Mouse (Mus musculus) erythroblast, adult 5-6 weeks (primary cell): ENCODE measurements around the gene Mif. TPM values are rescaled to one million over a fixed set of nuclear protein-coding genes. Genes with fewer than 3 reads are reported as not detected.

Source experiments
- ATAC-seq: replicated peaks from 2 replicates; pipeline ENCODE4 v1.8.0; 2016; ENCODE audit warnings: moderate number of reproducible peaks, mild to moderate bottlenecking, moderate TSS enrichment, inconsistent platforms; ENCODE audit not compliant: poor library complexity, low FRiP score, severe bottlenecking
- total RNA-seq, 2 experiments: library from RNA; stranded (forward) in 1 of 2; stranded (reverse) in 1 of 2; fragments of 150-400 nt in 1 of 2; fragments of 200-764, 138-1000 nt in 1 of 2; gene quantifications; 2 replicates each; pipeline versions ENCODE4 v1.2.3 to v1.2.4; 2015 to 2017; ENCODE audit warnings: low replicate concordance in 2 of 2

Mif gene
- total RNA-seq, 2 experiments from 2014 or later = 65.8 to 79.7 TPM

- no peak for ATAC-seq
Observed at GRCm38 (mm10) chr10:75878836-75879235, 18.8 kb upstream of the Mif start.

- no peak for ATAC-seq
Observed at GRCm38 (mm10) chr10:75873543-75874170, 13.6 kb upstream of the Mif start.

GRCm38 (mm10) chr10:75872915-75873542 lies 13.0 kb upstream of the Mif start:
- ATAC-seq = no peak

- no peak for ATAC-seq
Observed at GRCm38 (mm10) chr10:75872025-75872914, 12.2 kb upstream of the Mif start.

DNA sequence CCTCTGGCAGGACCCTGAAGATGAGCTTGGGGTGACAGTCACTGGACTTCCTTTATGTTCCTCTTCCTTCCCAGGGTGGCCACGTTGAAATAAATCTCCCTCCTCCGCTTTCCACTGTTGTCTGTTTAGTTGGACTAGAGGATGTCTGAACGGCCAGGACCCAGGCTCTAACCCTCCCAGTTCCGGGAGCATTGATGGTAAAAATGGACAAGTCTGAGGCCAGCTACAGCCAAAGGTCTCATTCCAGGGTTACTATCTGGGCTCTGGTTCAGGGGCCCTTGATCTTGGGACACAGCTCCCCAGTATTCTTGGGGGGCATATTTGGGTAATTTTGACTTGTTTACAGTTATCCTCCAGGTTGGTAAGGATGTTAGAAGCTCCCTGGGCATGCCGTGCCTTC lies 1.5 kb upstream of the Mif start:
- ATAC-seq = no peak

DNA sequence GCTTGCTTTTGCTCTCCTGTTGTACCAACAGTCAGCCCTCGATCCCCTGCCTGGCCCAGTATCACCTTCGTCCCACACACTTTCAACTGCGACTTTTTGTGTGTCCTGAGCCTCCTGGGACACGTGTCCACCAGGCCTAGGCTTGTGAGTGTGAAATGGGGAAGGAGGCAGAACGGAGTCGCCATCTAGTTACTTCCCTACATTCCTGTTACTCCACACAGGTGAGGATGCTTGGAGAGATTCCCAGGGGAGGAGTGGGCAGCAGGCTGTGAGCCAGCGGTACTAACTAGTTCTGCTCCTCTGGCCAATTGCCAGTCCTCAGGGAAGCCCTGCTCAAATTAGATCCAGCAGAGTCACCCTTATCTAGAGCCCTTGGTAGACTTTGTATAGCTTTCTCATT lies 706 bp upstream of the Mif start:
- ATAC-seq = no peak

GRCm38 (mm10) chr10:75859107-75859746 lies 813 bp downstream of the Mif start:
- no peak for ATAC-seq

DNA sequence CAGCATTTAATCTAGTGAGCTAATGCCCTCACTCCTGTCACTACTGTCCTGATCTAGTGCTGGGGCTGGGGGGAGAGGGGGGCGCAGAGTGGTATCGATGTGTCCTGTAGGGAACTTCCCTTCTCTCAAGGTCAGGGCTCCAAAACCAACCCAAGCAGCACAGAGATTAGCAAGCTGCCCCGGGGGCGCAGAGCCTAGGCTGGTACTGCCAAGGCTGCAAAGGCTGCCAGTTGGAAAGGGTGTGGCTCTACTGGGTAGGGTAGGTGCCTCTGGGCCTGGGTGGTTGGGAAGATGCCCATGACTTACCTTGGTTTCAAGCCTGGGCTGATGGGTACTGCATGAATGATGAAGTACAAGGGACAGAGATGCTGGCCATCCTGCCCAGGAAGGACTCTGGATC lies 2.4 kb downstream of the Mif start:
- no peak for ATAC-seq

DNA sequence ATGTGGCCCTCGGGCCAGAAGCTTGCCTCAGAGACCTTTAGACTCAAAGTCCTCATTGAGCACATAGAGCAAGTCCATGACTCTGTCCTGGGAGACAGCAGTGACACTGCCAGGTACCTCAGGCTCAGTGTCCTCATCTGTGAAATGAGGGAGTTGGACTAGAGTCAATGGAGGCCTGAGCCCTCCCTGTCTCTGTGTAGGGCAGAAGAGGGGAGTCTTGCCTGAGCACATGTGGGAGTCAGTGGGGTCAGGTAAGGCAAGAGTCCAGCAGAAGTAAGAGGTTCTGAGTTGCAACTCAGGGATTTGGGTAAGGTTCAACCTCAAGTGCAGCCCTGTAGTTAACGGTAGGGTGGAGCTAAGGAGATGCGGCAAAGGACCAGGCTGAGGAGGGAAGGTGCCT lies 3.1 kb downstream of the Mif start:
- no peak for ATAC-seq

DNA sequence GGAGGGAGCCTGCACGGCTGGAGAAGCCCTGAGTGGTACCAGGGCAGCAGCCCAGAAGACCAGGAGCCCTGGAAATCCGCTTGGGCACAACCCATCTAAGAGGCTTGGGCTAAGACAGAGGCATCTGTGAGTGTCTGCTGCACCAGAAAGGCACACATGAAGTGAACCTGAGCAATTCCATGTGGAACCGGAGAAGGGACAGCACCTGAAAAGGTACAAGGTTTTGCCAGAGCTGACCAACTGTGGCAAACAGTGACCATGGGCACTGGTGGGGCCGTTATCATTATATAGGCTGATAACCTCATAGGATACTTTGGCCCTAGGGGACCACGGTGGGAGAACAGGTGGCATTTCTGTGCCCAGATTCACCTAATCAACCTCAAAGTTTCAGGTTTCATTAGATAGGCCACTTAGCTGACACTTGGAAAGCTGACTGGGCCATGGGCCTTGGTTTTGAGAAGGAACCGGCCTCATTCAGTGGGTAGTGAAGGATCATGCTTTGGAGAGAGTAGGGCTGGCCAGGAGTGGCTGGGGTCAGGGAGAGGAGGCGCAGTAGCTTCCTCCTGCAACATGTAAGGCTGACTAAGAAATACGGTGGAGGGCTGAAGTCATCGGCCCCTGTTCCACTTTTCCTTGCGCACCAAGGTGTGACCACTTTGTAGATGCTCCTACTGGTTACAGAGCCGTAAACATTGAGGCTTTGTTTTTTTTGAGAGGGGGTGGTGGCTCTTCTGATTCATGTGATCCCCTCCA lies 3.7 kb downstream of the Mif start:
- ATAC-seq = no peak

- no peak for ATAC-seq
Observed at GRCm38 (mm10) chr10:75855416-75855981, 4.5 kb downstream of the Mif start.

DNA sequence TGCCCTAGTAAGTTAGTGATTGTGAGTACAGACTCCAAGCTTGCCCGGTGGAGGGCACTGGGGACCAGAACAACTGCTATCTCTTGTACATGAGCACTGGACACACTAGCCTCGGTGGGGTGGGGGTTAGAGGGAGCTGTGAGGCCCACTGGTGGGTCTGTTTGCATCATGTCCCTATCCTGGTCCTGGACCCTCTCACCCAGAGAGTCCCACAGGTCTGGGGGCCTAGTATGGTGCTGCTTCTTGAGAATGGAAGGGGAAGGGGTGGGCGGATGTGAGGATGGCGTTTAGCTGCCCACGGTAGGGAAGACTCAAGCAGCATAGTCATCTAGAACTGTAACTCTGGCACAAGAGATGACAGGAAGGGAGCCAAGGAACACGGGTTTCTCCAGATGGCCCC lies 5.2 kb downstream of the Mif start:
- ATAC-seq = no peak

DNA sequence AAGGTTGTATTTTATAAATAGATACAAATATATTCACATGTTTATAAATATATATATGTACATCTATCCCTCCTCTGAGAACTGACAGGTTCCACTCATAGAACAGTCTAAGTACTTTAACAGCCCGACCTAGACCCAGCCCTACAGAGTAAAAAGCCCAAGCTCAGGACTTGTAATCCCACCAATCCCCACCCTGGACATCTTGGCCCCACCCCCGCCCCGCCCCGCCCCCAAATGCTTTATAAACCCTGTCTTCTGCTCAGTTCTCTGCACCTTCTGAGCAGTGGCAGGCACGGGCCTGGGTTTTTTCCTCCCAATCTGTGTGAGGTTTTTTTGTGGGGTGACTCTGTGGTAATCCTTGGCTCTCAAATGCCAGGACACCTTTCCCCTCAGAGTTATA lies 5.9 kb downstream of the Mif start:
- ATAC-seq = no peak

DNA sequence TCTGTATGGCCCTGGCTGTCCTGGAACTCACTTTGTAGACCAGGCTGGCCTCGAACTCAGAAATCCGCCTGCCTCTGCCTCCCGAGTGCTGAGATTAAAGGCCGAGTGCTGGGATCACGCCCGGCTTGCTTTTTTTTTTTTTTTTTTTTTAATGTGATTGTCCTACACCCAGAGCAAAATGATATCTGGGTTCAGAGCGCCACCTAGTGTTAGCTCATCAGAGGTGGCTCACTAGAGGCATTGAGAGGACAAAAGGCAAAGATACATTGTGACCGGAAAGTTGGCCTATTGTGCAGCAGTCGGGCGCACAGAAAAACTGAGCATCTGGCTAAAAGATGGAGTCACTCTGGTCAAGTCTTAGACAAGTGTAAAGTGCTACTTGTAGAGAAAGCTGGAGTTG lies 6.6 kb downstream of the Mif start:
- ATAC-seq = peak; percentile 70

- no peak for ATAC-seq
Observed at GRCm38 (mm10) chr10:75852539-75853125, 7.4 kb downstream of the Mif start.

- no peak for ATAC-seq
Observed at GRCm38 (mm10) chr10:75851681-75852080, 8.4 kb downstream of the Mif start.

DNA sequence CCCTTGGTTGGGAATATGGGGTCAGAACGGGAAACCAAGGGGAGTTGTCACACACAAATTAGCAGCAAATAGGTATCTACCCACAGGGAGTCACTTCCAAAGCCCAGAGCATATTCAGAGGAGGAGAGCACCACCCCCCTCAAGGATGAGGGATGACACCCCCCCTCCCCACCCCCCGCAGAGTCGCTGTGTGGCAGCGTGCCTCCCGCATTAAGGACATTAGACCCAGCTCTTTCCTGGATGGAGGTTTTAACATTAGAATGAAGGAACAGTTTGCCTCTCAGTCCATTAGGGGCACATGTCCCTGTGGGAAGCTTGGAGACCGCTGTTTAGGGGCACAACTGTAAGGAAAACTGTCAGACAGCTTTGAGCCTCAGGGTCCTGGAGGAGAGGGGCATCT lies 9.0 kb downstream of the Mif start:
- ATAC-seq = no peak

DNA sequence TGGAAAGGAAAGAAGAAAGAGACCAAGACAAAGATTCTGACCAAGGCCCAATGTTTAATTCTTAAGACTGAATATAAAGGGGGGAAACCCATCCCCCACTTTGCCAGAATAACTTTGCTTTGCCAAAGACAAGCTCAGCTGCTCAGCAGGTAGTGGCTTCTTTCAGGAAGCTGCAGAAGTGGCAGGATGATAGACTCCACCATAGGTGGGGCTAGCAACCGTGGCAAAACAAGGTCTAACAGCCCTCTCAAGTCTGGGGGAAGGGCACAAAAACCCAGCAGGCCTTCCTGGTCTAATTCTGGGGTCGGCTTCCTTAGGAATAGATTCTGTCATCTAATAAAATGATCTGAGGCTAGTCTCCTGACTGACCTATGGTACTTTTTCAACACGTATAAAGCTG lies 11.7 kb downstream of the Mif start:
- ATAC-seq = no peak

DNA sequence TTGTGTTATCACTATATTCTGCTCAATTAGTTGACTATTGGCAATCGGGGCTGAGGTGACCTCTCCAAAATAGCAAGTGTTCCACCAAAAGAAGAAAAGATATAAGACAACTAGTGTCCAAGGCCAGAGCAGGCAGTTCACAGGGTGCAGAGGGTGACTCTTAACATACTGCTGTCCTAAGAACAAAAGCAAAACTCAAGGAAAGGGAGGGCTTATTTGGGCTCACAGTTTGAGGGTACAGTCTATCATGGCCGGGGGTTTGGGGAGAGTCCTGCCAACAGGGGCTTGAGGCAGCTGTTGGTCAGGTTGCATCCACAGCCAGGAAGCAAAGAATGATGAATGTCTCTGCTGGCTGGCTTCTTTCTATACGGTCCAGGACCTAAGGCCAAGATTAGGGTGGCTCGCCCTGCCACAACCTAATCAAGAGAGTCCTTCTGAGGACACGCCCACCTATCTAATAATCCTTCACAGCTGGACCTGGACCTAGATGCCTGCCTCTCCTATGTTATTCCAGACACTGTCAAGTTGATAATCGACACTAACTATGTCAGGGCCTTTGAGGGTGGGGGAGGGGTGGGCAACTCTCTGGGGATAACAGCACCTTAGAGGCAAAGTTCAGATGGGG lies 14.6 kb downstream of the Mif start:
- ATAC-seq = peak; percentile 95
